Mouse (Mus musculus): ENCODE results near the gene Ckap5.

- TF ChIP-seq MAFK (IDR thresholded peaks at IDR 0.05; ENCODE audit: insufficient read depth, low read depth, low read length): no peak
- no peak for TF ChIP-seq HCFC1 (IDR thresholded peaks at IDR 0.05; ENCODE audit: borderline replicate concordance, insufficient read depth, low read length)
Measured at GRCm38 (mm10) chr2:91632316-91632715, 105.8 kb downstream of the Ckap5 start.
